Mouse (Mus musculus) midbrain, embryonic 13.5 days (tissue): ENCODE measurements around the gene Ilf3. TPM values are rescaled to one million over a fixed set of nuclear protein-coding genes. Genes with fewer than 3 reads are reported as not detected.
A peak's percentile ranks its signal among the peaks of the same experiment; 100 is the strongest.

Experiments used
- ATAC-seq: fragments of 200-750 bp; cut with Nextera tagmentation; 2 replicates; pipeline ENCODE4 v1.8.0; 2017; ENCODE audit warnings: mild to moderate bottlenecking, moderate TSS enrichment, moderate library complexity
- H3K27ac ChIP-seq: fragments of 300-500 bp; sonication (generic); 2 replicates; pipeline ENCODE4 v1.5.1; 2015; ENCODE audit warnings: inconsistent platforms, mild to moderate bottlenecking, moderate library complexity
- H3K27me3 ChIP-seq: fragments of 300-500 bp; sonication (generic); 2 replicates; pipeline ENCODE4 v1.6.1; 2015; ENCODE audit warnings: mild to moderate bottlenecking, inconsistent platforms
- H3K36me3 ChIP-seq: fragments of 300-500 bp; sonication (generic); 2 replicates; pipeline ENCODE4 v1.6.1; 2015; ENCODE audit warnings: mild to moderate bottlenecking, inconsistent platforms
- H3K4me1 ChIP-seq: fragments of 300-500 bp; sonication (generic); replicated peaks from 2 replicates; pipeline ENCODE4 v1.6.1; 2015; ENCODE audit warnings: inconsistent platforms
- H3K4me2 ChIP-seq: fragments of 300-500 bp; sonication (generic); replicated peaks from 2 replicates; pipeline ENCODE4 v1.6.1; 2015; ENCODE audit warnings: moderate library complexity, mild to moderate bottlenecking, inconsistent platforms
- H3K4me3 ChIP-seq: fragments of 300-500 bp; sonication (generic); replicated peaks from 2 replicates; pipeline ENCODE4 v1.5.1; 2015; ENCODE audit warnings: mild to moderate bottlenecking, inconsistent platforms
- H3K9ac ChIP-seq: fragments of 300-500 bp; sonication (generic); replicated peaks from 2 replicates; pipeline ENCODE4 v1.6.1; 2015; ENCODE audit warnings: mild to moderate bottlenecking, inconsistent platforms
- H3K9me3 ChIP-seq: fragments of 300-500 bp; sonication (generic); 2 replicates; pipeline ENCODE4 v1.6.1; 2016; ENCODE audit warnings: mild to moderate bottlenecking, inconsistent platforms
- WGBS: fragments of 180-500 bp; shearing (Covaris S2); methylation state at CpG from one replicate; pipeline ENCODE4 v1.1.7; 2015; 5-methylcytosine and 5-hydroxymethylcytosine counted together
- polyA plus RNA-seq: library from polyadenylated mRNA; unstranded; fragments of >200 nt; fragmentation: Nextera tagmentation; extraction: Ambion mirVana; gene quantifications from 2 replicates; pipeline ENCODE4 v1.2.1, GENCODE M21; 2015

Ilf3 gene
- polyA plus RNA-seq, 1 experiment from 2014 or later = 312 TPM

DNA sequence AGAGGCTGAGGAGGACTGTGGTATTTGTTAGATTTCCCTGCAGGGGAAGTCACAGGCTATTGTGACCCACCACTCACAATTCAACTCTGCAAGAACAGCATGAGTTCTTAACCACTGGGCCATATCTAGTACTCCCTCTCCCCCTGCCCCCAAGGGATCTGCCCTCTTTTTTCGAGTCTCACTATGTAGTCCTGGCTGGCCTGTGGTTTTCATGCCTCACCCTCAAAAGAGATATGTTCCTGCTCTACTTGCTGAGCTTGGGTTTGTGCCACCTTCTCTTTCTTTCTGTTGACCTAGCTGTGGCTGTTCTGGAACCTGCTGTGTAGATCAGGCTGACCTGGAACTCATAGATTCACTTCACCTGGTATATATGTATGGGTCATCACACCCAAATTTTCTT, 4.8 kb downstream of the Ilf3 start:
- Histone ChIP-seq H3K27ac (no peak overlapping the region), H3K4me2 (no peak overlapping the region), H3K9me3 (no peaks in the 10 kb centered on the region), H3K4me3 (no peak overlapping the region), H3K27me3 (no peaks in the 10 kb centered on the region), H3K9ac (no peak overlapping the region), H3K36me3 (peaks cover 15% of the 10 kb centered on the region), H3K4me1 (peaks cover 49% of the 10 kb centered on the region)
- ATAC-seq = no peak
- WGBS = 76% methylated on average over 1 of the region's 1 CpGs

DNA sequence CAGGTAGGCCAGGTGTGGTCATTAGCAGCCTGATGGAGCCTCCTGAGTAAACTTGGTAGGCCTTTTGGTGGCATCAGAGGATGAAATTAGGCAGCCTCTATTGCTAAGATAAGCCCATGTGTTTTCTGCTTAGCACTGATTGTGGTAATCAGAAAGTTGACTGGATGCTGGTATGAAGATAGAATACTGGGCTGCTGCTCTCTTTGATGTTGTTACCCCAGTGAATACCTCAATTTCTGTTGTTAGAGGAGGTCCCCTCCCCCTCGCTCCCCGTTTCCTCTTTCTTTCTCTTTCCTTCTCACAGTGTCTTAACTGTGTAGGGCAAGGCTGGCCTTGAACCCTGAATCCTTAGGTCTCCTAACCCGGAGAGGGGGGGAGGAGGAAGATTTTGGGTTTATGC, 11.5 kb downstream of the Ilf3 start:
- no peak overlapping the region for H3K9ac ChIP-seq
- H3K36me3 ChIP-seq = no peaks in the 10 kb centered on the region; the same call in 1 of the 2 replicates
- H3K27me3 ChIP-seq = no peaks in the 10 kb centered on the region
- peaks cover 48% of the 10 kb centered on the region for H3K4me1 ChIP-seq
- ATAC-seq = no peak
- no peak overlapping the region for H3K4me2 ChIP-seq
- H3K9me3 ChIP-seq = no peaks in the 10 kb centered on the region
- H3K27ac ChIP-seq = no peak overlapping the region
- 90% methylated on average over 3 of the region's 3 CpGs for WGBS
- H3K4me3 ChIP-seq = no peak overlapping the region

DNA sequence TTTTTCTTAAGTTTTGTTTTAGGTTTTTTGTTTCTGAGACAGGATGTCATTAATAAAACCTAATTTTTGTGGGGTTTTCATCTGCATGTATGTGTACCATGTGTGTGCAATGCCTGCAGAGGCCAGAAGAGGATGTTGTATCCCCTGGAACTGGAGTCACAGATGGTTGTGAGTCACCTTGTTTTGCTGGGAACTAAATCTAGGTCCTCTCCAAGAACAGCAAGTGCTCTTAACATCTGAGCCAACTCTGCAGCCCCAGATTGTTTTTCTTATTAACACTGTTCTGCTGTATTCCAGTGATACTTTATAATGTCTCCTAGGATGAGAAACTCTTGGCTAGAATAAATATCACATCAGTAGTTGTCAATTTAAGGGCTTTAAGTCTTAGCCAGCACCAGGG, 13.2 kb downstream of the Ilf3 start:
- no peak overlapping the region for H3K27ac ChIP-seq
- H3K4me2 ChIP-seq = no peak overlapping the region
- H3K27me3 ChIP-seq = no peaks in the 10 kb centered on the region
- no peaks in the 10 kb centered on the region for H3K36me3 ChIP-seq
- no peak overlapping the region for H3K9ac ChIP-seq
- ATAC-seq = no peak
- no peaks in the 10 kb centered on the region for H3K9me3 ChIP-seq
- no peak overlapping the region for H3K4me3 ChIP-seq
- H3K4me1 ChIP-seq = peaks cover 53% of the 10 kb centered on the region

DNA sequence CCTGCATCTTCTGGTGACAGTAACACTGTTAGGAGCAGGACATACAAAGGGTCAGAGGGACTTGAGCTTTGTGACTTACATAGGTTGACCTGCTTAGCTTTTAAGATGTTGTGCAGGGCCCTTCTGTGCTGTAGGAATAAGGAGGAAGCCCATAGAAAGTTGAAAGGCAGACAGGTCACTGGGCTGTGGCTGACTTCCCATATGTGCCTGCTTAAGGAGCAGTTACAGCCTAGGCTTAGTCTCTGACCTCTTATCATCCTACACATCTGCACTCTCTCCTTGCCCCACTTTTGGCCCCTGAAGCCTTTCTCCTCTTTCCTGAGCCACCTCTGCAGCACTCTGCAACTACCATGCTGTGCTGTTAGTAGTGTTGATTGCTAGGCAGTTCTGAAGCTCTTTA, 16.3 kb downstream of the Ilf3 start:
- Histone ChIP-seq H3K9ac (no peak overlapping the region), H3K36me3 (peaks cover 13% of the 10 kb centered on the region), H3K27me3 (no peaks in the 10 kb centered on the region), H3K9me3 (no peaks in the 10 kb centered on the region), H3K4me1 (peaks cover 39% of the 10 kb centered on the region), H3K4me3 (no peak overlapping the region), H3K4me2 (no peak overlapping the region), H3K27ac (no peak overlapping the region)
- no peak for ATAC-seq

GRCm38 (mm10) chr9:21392646-21393175, 25.0 kb downstream of the Ilf3 start:
- WGBS = 87% methylated on average over 10 of the region's 10 CpGs
- no peak for ATAC-seq

DNA sequence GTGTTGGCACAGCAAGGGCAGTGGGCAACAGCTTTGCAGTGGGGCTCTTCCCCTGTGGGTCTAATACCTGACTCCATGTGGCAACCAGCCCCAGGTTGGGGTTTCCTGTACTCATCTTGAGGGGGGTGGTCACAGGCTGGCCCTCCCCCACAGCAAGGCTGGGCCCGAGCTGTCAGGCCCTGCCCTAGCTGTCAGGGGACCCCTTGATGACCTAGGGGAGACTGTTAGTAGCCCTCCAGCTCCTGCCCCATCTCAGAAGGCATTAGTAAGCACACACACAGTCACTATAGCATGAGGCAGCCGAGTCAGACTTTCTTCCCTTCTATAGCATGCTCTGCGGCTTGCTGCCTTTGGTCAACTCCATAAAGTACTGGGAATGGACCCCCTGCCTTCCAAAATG, 28.0 kb downstream of the Ilf3 start:
- Histone ChIP-seq H3K27ac (no peak overlapping the region), H3K9ac (no peak overlapping the region), H3K4me2 (no peak overlapping the region), H3K4me1 (no peaks in the 10 kb centered on the region), H3K36me3 (peaks cover 99% of the 10 kb centered on the region), H3K27me3 (no peaks in the 10 kb centered on the region), H3K4me3 (no peak overlapping the region), H3K9me3 (no peaks in the 10 kb centered on the region)
- WGBS = 94% methylated on average over 3 of the region's 3 CpGs
- ATAC-seq = 0 out of 2 replicates have a peak, but pooled peaks have one; percentile 51

More at GRCm38 (mm10) chr9:21392646-21393175, 25.0 kb downstream of the Ilf3 start:
- Histone ChIP-seq H3K9me3 (no peaks in the 10 kb centered on the region), H3K27me3 (no peaks in the 10 kb centered on the region), H3K4me3 (no peak overlapping the region), H3K4me1 (no peaks in the 10 kb centered on the region), H3K9ac (no peak overlapping the region), H3K27ac (no peak overlapping the region), H3K36me3 (peaks cover 99% of the 10 kb centered on the region), H3K4me2 (no peak overlapping the region)

- Histone ChIP-seq H3K27me3 (no peaks in the 10 kb centered on the region), H3K36me3 (peaks cover 98% of the 10 kb centered on the region), H3K4me3 (no peak overlapping the region), H3K4me1 (no peaks in the 10 kb centered on the region), H3K9me3 (no peaks in the 10 kb centered on the region), H3K9ac (no peak overlapping the region), H3K4me2 (no peak overlapping the region), H3K27ac (no peak overlapping the region)
- ATAC-seq = no peak
- 99% methylated on average over 3 of the region's 3 CpGs for WGBS
These were observed 29.5 kb downstream of the Ilf3 start for GRCm38 (mm10) chr9:21397170-21397569.

DNA sequence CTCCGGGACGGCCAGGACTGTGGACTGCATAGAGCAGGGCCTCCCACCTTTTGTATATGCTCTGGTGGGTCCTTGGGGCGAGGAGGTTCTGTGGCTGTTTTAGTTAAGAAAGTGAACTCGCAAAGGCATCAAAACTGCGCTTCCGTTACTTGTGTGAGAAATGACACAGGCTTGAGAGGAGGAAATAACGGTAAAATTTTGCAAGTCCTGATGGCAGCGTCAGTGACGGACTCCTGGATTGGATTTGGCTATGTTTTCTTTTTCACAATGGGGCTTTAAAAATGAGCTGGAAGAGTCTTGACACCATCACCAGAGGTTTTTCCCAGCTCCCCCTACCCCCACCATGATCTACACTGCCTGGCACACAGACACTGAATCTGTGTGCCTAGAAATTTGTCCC, 33.4 kb downstream of the Ilf3 start:
- Histone ChIP-seq H3K4me1 (no peaks in the 10 kb centered on the region), H3K9ac (no peak overlapping the region), H3K9me3 (no peaks in the 10 kb centered on the region), H3K36me3 (peaks cover 99% of the 10 kb centered on the region), H3K27ac (no peak overlapping the region), H3K4me2 (no peak overlapping the region), H3K4me3 (no peak overlapping the region), H3K27me3 (no peaks in the 10 kb centered on the region)
- no peak for ATAC-seq
- 96% methylated on average over 9 of the region's 9 CpGs for WGBS

DNA sequence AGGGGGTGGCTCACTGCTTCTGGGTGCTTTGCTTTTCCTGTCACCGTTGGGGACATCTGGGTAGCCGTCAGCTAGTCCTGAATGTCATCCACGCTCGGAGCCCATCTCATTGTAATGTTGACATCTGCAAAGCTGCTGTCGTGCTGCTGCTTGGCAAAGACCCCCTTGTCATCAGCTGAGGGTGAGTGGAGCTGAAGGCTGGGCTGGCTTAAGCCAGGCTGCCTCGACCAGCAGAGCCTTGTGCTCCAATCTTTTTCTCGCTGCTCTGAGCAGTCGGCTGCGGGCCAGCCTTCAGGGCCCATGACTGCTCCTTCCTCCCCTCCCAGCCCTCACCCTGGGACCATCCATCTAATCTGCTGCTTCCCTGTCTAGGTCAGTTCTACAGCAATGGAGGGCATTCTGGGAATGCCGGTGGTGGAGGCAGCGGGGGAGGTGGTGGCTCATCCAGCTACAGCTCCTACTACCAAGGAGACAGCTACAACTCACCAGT, 35.1 kb downstream of the Ilf3 start:
- H3K27me3 ChIP-seq = no peaks in the 10 kb centered on the region
- no peaks in the 10 kb centered on the region for H3K4me1 ChIP-seq
- H3K36me3 ChIP-seq = peaks cover 98% of the 10 kb centered on the region
- H3K4me2 ChIP-seq = no peak overlapping the region
- no peak overlapping the region for H3K27ac ChIP-seq
- H3K9ac ChIP-seq = no peak overlapping the region
- WGBS = 88% methylated on average over 11 of the region's 11 CpGs
- no peaks in the 10 kb centered on the region for H3K9me3 ChIP-seq
- no peak for ATAC-seq
- no peak overlapping the region for H3K4me3 ChIP-seq

DNA sequence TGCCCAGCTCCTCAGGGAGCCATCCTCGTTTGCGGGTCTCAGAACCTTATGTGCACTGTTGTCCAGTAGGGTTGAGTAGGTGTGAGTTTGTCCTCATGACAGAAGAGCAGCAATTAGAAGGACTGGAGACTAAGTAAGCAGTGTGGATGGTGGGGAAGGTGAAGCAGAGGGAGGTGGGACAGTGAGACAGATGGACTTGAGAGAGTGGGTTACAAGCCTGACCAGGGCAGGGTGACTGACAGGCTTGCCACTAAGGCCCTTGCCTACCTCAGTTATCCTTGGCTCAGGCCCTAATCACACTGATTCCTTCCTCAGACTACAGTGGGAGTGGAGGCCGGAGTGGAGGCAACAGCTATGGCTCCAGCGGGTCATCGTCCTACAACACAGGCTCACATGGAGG, 36.1 kb downstream of the Ilf3 start:
- H3K4me2 ChIP-seq = no peak overlapping the region
- WGBS = 97% methylated on average over 5 of the region's 5 CpGs
- no peak overlapping the region for H3K27ac ChIP-seq
- no peaks in the 10 kb centered on the region for H3K4me1 ChIP-seq
- H3K9ac ChIP-seq = no peak overlapping the region
- H3K4me3 ChIP-seq = no peak overlapping the region
- H3K36me3 ChIP-seq = peaks cover 92% of the 10 kb centered on the region
- ATAC-seq = no peak
- no peaks in the 10 kb centered on the region for H3K27me3 ChIP-seq
- H3K9me3 ChIP-seq = no peaks in the 10 kb centered on the region

GRCm38 (mm10) chr9:21405525-21405924, 37.9 kb downstream of the Ilf3 start:
- Histone ChIP-seq H3K9me3 (no peaks in the 10 kb centered on the region), H3K4me2 (no peak overlapping the region), H3K4me1 (no peaks in the 10 kb centered on the region), H3K4me3 (no peak overlapping the region), H3K36me3 (peaks cover 75% of the 10 kb centered on the region), H3K27ac (no peak overlapping the region), H3K9ac (no peak overlapping the region), H3K27me3 (no peaks in the 10 kb centered on the region)
- ATAC-seq = no peak
- 77% methylated on average over 4 of the region's 4 CpGs for WGBS

DNA sequence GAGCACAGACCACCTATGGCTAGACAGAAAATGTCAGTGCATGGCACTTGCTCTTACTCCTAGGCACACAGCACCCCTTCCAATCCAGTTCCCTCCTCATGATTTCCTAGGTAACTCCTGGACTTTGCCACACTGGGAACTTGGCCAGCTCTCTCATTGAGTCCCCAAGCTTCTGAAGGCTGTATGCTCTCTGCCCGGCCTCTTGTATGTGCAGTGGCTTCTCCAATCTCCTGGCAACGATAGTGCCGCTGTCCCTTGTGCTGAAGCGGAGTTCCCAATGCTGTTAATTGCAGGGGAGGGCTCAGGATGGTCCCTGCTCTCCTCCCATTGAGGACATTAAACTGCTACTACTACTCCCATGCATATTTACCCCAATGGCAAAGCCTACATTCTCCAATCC, 40.3 kb downstream of the Ilf3 start:
- H3K36me3 ChIP-seq = peaks cover 51% of the 10 kb centered on the region
- 18% methylated on average over 4 of the region's 4 CpGs for WGBS

DNA sequence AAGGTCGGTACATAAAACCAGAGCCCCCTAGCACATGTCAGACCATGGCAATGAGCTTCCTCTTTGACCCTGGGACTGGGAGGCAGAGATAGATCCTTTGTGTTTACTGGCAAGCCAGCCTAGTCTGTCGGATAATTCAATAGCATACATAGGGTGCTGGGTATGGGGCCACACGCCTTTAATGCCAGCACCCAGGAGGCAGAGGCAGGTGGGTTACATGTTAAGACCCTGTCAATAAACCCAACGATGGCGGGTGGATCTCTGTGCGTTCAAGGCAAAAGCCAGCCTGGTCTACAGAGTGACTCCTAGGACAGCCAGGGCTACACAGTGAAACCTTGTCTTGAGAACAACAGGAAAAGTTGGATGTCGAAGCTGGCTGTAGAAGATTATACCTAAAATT, 41.0 kb downstream of the Ilf3 start:
- WGBS = 76% methylated on average over 7 of the region's 7 CpGs
- no peaks in the 10 kb centered on the region for H3K27me3 ChIP-seq
- H3K9ac ChIP-seq = no peak overlapping the region; the same call in 1 of the 2 replicates
- H3K27ac ChIP-seq = 0 out of 2 replicates have a peak overlapping the region, but pooled peaks have one; percentile 30
- no peak overlapping the region for H3K4me2 ChIP-seq
- no peak for ATAC-seq
- H3K4me3 ChIP-seq = no peak overlapping the region
- no peaks in the 10 kb centered on the region for H3K9me3 ChIP-seq
- H3K4me1 ChIP-seq = peaks cover 20% of the 10 kb centered on the region
- peaks cover 45% of the 10 kb centered on the region for H3K36me3 ChIP-seq

More for the DNA sequence above, 40.3 kb downstream of the Ilf3 start:
- ATAC-seq = no peak
- H3K27ac ChIP-seq = 0 out of 2 replicates have a peak overlapping the region, but pooled peaks have one; percentile 30
- H3K4me3 ChIP-seq = no peak overlapping the region
- no peaks in the 10 kb centered on the region for H3K27me3 ChIP-seq
- H3K9me3 ChIP-seq = no peaks in the 10 kb centered on the region
- no peak overlapping the region for H3K9ac ChIP-seq
- no peak overlapping the region for H3K4me2 ChIP-seq
- H3K4me1 ChIP-seq = peaks cover 16% of the 10 kb centered on the region
